Mouse (Mus musculus) midbrain, embryonic 10.5 days (tissue): ENCODE measurements around the gene Trmt112. TPM values are rescaled to one million over a fixed set of nuclear protein-coding genes. Genes with fewer than 3 reads are reported as not detected.

ENCODE experiments used
- DNase-seq: peaks from one replicate; pipeline ENCODE4 v3.0.0-alpha.2; 2017; ENCODE audit warnings: low spot score
- H3K27ac ChIP-seq: fragments of 300-500 bp; sonication (generic); replicated peaks from 2 replicates; pipeline ENCODE4 v1.5.1; 2016; ENCODE audit warnings: mild to moderate bottlenecking
- H3K27me3 ChIP-seq: fragments of 300-500 bp; sonication (generic); 2 replicates; pipeline ENCODE4 v1.6.1; 2016; ENCODE audit warnings: low read depth, mild to moderate bottlenecking; ENCODE audit not compliant: poor library complexity, severe bottlenecking
- H3K36me3 ChIP-seq: fragments of 300-500 bp; sonication (generic); 2 replicates; pipeline ENCODE4 v1.6.1; 2016; ENCODE audit warnings: mild to moderate bottlenecking, moderate library complexity
- H3K4me1 ChIP-seq: fragments of 300-500 bp; sonication (generic); 2 replicates; pipeline ENCODE4 v1.6.1; 2016
- H3K4me3 ChIP-seq: fragments of 300-500 bp; sonication (generic); 2 replicates; pipeline ENCODE4 v1.5.1; 2016; ENCODE audit warnings: mild to moderate bottlenecking, moderate library complexity
- H3K9me3 ChIP-seq: fragments of 300-500 bp; sonication (generic); replicated peaks from 2 replicates; pipeline ENCODE4 v1.6.1; 2016; ENCODE audit warnings: mild to moderate bottlenecking
- WGBS: fragments of 180-500 bp; shearing (Covaris S2); methylation state at CpG from one replicate; pipeline ENCODE4 v1.1.7; 2016; 5-methylcytosine and 5-hydroxymethylcytosine counted together
- polyA plus RNA-seq: library from polyadenylated mRNA; unstranded; fragments of >200 nt; fragmentation: Nextera tagmentation; extraction: Ambion mirVana; gene quantifications from 2 replicates; pipeline ENCODE4 v1.2.1, GENCODE M21; 2016

Gene Trmt112
- polyA plus RNA-seq, 1 experiment from 2014 or later = 156 TPM

DNA sequence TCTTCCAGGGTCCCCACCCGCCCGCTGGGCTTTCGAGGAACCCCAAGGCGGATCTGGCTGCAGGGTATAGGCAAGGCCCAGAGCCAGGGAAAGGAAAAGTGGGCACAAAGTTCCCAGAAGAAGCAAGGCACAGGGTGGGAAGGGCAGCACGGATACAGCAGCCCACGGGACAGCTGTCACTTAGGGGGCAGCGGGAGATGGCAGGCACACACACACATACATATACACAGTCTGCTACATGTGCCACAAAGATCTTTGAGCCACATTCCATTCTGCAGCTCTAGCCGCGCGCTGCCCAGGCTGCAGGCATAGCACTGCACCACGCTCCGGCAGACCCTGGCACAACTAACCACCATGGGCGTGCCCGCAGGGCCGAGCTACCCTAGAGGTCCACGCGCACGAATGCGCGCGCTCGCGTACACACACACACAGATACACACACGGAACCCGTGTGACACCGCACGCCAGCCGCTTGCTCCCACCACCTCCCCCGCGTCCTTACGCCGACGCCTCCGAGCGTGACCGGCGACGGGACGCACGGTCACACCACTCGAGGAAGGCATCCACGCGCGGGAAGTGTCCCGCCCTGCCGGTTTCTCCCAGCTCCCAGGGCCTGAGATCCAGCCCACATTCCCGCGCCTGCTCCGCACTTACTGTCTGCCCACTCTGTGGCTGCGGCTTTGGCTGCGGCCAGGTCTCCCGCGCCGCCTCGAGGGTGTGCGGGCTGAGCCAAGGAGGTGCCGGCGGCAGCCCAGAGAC is 24.1 kb downstream of the Trmt112 start:
- peaks cover 85% of the 10 kb centered on the region for H3K27me3 ChIP-seq
- no peak for DNase-seq
- 0 out of 2 replicates have a peak, but pooled peaks cover 2% of the 10 kb centered on the region for H3K36me3 ChIP-seq
- H3K4me3 ChIP-seq = peak overlapping the region; percentile 47
- no peak overlapping the region; the same call in 1 of the 2 replicates for H3K27ac ChIP-seq
- H3K9me3 ChIP-seq = no peaks in the 10 kb centered on the region
- 3% methylated on average over 58 of the region's 58 CpGs for WGBS
- H3K4me1 ChIP-seq = peaks cover 20% of the 10 kb centered on the region

DNA sequence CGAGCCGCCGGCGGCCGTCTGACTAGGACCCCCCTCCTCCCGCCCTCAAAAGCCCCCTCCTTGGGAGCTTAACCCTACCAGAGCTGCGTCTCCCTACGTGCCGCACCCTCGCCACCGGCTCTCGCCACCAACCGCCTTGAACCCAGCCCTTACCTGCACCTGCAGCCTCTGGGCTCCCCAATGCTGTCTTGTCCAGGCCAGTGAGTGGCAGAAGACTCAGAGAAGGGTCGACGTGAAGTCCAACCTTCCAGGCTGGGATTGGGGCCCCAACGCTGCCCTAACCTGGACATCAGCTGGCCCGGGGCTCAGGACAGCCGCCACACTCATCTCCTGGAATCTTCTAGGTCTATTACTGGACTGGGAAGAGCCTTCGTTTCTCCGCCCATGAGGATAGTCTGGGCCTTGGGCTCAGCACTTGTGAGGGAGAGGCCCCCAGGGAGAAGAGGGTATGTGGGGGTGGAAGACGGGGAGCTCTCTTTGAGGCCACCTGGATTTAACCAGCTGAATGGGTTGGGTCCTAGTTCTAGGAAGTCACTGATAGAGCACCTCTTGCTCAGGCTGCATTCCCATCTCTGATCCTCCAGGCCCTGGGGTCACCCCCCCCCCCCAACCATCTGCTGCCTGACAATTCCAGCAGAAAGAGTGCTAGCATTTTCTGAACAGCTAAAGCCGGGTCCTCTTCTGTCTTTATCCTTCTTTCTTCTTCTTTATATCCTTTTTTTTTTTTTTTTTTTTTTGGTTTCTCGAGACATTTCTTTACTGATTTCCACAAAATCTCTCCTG is 24.9 kb downstream of the Trmt112 start, which contains the start of gene Kcnk4:
Gene Kcnk4, minus strand, starts transcription at position 321 of the 783 bp plus-strand sequence.
- no peak within 1 kb of the TSS; the same call in 1 of the 2 replicates for H3K27ac ChIP-seq
- no peaks in the 10 kb centered on the region for H3K9me3 ChIP-seq
- peak within 1 kb of the TSS; percentile 47 for H3K4me3 ChIP-seq
- DNase-seq = no peak
- 13% methylated on average over 20 of the region's 23 CpGs for WGBS
- peaks cover 24% of the 10 kb centered on the region for H3K4me1 ChIP-seq
- H3K36me3 ChIP-seq = 0 out of 2 replicates have a peak, but pooled peaks cover 2% of the 10 kb centered on the region
- H3K27me3 ChIP-seq = peaks cover 85% of the 10 kb centered on the region

DNA sequence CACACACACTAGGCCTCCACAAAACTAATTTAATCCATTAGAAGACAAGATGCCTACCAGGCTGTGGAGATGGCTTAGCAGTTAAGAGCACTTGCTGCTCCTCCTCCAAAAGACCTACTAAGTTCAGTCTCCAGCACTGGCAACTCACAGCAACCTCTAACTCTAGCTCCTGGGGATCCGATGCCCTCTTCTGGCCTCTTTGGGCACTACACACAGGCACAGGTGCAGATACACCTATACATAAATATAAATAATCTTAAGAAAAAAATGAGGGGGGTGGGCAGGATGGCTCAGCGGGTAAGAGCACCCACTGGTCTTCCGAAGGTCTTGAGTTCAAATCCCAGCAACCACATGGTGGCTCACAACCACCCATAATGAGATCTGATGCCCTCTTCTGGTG is 26.8 kb downstream of the Trmt112 start:
- Histone ChIP-seq H3K4me3 (no peak overlapping the region), H3K4me1 (peaks cover 39% of the 10 kb centered on the region), H3K36me3 (0 out of 2 replicates have a peak, but pooled peaks cover 2% of the 10 kb centered on the region), H3K27me3 (peaks cover 78% of the 10 kb centered on the region), H3K27ac (no peak overlapping the region), H3K9me3 (no peaks in the 10 kb centered on the region)
- no peak for DNase-seq
- 23% methylated on average over 3 of the region's 3 CpGs for WGBS

- H3K4me3 ChIP-seq = no peak overlapping the region
- DNase-seq = no peak
- 0 out of 2 replicates have a peak, but pooled peaks cover 2% of the 10 kb centered on the region for H3K36me3 ChIP-seq
- no peaks in the 10 kb centered on the region for H3K9me3 ChIP-seq
- no peak overlapping the region for H3K27ac ChIP-seq
- 82% methylated on average over 16 of the region's 16 CpGs for WGBS
- H3K4me1 ChIP-seq = peaks cover 48% of the 10 kb centered on the region
- peaks cover 63% of the 10 kb centered on the region for H3K27me3 ChIP-seq
These were observed 28.3 kb downstream of the Trmt112 start for GRCm38 (mm10) chr19:6937541-6938465.

DNA sequence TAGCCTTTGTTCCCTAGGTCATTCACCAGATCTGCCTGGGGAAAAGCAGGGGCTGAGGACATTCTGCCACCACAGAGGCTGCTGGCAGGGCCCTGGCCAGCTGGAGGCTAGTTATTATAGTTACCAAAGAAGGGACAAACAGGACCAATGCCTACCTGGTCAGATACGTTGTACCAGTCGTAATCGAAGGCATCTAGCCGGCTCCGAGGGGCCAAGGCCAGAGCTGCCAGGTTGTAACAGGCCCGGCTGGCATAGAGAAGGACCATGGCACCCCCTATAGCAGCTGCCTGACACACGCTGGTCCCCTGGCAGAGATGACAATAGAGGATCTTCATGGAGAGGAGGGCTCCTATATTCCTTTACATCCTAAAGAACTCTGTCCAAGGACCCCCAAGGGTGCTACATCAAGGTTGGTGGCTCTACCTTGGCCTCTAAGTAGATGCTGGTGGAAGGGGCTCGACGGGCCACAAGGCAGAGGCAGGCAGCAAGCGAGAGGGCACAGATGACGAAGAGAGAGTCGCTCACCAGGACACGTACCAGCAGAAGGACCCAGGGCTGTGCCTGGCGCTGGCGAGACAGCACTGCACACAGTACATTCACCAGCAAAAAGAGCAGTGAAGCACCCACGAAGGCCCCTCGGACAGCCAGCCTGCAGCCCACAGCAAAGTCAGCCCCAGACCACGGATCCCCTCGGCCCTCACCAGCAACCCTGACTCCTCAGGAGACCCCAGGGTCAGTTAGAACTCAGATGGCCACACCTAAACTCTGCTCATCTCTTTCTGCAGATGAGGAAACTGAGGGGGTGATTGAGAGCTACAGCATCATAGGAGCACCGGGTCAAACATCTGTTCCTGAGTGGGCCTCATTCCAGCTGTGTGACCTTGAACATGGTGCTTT is 29.9 kb downstream of the Trmt112 start:
- Histone ChIP-seq H3K36me3 (0 out of 2 replicates have a peak, but pooled peaks cover 2% of the 10 kb centered on the region), H3K4me3 (peak overlapping the region; percentile 24; the same call in 1 of the 2 replicates), H3K27ac (no peak overlapping the region), H3K27me3 (peaks cover 47% of the 10 kb centered on the region), H3K4me1 (peaks cover 47% of the 10 kb centered on the region), H3K9me3 (no peaks in the 10 kb centered on the region)
- 88% methylated on average over 20 of the region's 20 CpGs for WGBS
- DNase-seq = no peak

DNA sequence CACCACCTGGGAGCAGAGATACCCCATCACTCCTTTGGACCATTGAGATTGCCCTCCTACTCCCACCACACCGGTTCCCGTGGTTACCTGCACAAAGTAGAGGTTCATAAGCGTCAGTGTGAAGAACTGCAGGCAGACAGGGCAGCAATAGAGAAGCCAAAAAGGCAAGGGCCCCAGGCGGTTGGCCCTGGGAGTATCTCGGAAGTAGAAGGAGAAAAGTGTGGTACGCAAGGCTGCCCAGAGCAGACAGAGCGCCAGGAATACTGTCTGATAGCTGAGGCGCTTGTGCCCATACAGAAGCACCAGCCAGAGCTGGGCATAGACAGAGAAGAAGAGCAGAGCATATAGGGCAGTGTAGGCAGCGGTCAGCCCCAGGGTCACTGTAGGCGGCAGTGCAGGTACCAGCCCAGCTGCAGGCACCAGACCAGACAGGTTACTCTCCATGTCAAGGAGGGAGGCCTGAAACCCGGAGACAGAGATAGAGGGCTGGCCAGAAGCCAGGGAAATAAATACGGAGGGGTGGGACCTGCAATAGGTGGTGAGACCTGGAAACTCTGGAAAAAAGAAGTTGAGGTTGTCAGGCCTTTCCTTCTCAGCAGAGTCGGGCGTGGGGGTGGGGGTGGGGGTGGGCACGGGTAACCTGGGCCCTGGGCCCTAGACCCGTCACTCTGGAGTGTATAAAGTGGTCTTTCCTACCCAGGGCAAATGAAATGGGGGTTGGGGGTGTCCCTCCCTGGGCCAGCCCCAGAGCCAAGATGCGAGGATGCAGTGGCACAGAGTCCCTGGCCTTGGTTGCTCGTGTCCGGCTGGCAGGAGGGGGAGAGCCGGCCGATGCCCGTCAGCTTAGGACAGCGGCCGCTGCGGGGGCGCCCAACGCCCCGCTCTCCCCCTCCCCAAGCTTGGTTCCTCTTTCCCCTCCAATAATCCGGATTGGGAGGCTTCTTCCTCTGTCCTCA is 31.2 kb downstream of the Trmt112 start:
- H3K27me3 ChIP-seq = peaks cover 34% of the 10 kb centered on the region
- peaks cover 44% of the 10 kb centered on the region for H3K4me1 ChIP-seq
- peaks cover 11% of the 10 kb centered on the region for H3K36me3 ChIP-seq
- WGBS = 23% methylated on average over 29 of the region's 29 CpGs
- no peaks in the 10 kb centered on the region for H3K9me3 ChIP-seq
- DNase-seq = no peak
- H3K27ac ChIP-seq = peak overlapping the region; percentile 95
- peak overlapping the region; percentile 87 for H3K4me3 ChIP-seq

GRCm38 (mm10) chr19:6941372-6942248 is 32.1 kb downstream of the Trmt112 start, which contains the start of gene Bad:
Bad (plus strand) TSS chr19:6941861.
- Histone ChIP-seq H3K4me1 (peaks cover 44% of the 10 kb centered on the region), H3K9me3 (no peaks in the 10 kb centered on the region), H3K27ac (peak within 1 kb of the TSS; percentile 95), H3K36me3 (peaks cover 17% of the 10 kb centered on the region), H3K27me3 (peaks cover 25% of the 10 kb centered on the region), H3K4me3 (peak within 1 kb of the TSS; percentile 87)
- WGBS = under 1% methylated on average over 83 of the region's 83 CpGs
- DNase-seq = peak; percentile 95

DNA sequence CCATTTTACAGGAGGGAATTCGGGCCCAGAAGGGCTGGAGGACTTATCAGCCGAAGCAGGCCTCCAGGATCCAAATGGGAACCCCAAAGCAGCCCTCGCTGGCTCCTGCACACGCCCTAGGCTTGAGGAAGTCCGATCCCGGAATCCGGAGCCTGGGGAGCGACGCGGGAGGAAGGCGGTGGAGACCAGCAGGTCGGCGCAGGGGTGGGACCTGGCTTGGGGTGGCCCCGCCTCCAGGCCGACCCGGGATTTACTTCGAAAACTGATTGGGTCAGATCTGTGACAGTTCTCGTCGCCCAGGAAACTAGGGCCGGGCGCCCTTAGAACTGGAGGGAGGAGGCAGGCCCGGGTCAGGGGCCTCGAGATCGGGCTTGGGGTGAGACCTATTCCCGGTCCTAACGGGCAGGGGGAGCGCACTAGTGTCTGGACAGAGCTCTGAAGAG is 32.8 kb downstream of the Trmt112 start, which contains the start of gene Gpr137:
Gene Gpr137, minus strand, starts transcription at position 232 of the 443 bp plus-strand sequence.
- Histone ChIP-seq H3K36me3 (peaks cover 17% of the 10 kb centered on the region), H3K27ac (peak within 1 kb of the TSS; percentile 95), H3K4me3 (peak within 1 kb of the TSS; percentile 87), H3K9me3 (no peaks in the 10 kb centered on the region), H3K4me1 (peaks cover 44% of the 10 kb centered on the region), H3K27me3 (peaks cover 25% of the 10 kb centered on the region)
- WGBS = under 1% methylated on average over 27 of the region's 27 CpGs
- peak; percentile 93 for DNase-seq

DNA sequence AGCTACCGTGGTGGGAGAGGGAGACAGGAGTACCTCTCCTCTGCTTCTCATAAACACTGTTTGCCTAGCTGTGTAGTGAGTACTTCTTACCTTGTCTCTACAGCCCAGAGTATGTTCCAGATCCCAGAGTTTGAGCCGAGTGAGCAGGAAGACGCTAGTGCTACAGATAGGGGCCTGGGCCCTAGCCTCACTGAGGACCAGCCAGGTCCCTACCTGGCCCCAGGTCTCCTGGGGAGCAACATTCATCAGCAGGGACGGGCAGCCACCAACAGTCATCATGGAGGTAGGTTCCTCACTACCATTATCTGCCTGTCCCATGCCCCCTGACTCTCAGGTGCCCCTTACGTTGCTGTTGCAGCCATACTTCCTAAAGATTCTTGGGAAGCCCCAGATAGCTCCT is 33.3 kb downstream of the Trmt112 start:
- no peaks in the 10 kb centered on the region for H3K9me3 ChIP-seq
- 34% methylated on average over 5 of the region's 5 CpGs for WGBS
- peaks cover 17% of the 10 kb centered on the region for H3K36me3 ChIP-seq

GRCm38 (mm10) chr19:6943709-6944108 is 34.2 kb downstream of the Trmt112 start:
- Histone ChIP-seq H3K4me1 (peaks cover 44% of the 10 kb centered on the region), H3K36me3 (peaks cover 14% of the 10 kb centered on the region), H3K4me3 (0 out of 2 replicates have a peak overlapping the region, but pooled peaks have one; percentile 7), H3K27me3 (peaks cover 19% of the 10 kb centered on the region), H3K9me3 (no peaks in the 10 kb centered on the region), H3K27ac (no peak overlapping the region)
- WGBS = 92% methylated on average over 6 of the region's 6 CpGs
- no peak for DNase-seq

More for the DNA sequence above, 33.3 kb downstream of the Trmt112 start:
- DNase-seq = no peak
- peaks cover 44% of the 10 kb centered on the region for H3K4me1 ChIP-seq
- peak overlapping the region; percentile 95 for H3K27ac ChIP-seq
- peak overlapping the region; percentile 87 for H3K4me3 ChIP-seq
- peaks cover 25% of the 10 kb centered on the region for H3K27me3 ChIP-seq
